Mouse (Mus musculus): ENCODE measurements at regions not wholly inside any gene's neighbourhood (a gene's known extent, or its start where the extent isn't known, plus 50 kb on each side); places are given as distances from the start of the nearest gene placed in this dataset.

- Histone ChIP-seq H3K36me3 (no peaks in the 10 kb centered on the region), H3K4me1 (0 out of 2 replicates have a peak, but pooled peaks cover 3% of the 10 kb centered on the region), H3K27me3 (no peaks in the 10 kb centered on the region), H3K4me2 (replicated peaks) (no peak overlapping the region), H3K27ac (replicated peaks) (no peak overlapping the region), H3K9ac (replicated peaks) (no peak overlapping the region), H3K4me3 (no peak overlapping the region), H3K9me3 (no peaks in the 10 kb centered on the region)
- no peak for ATAC-seq (replicated peaks)
Measured at GRCm38 (mm10) chr16:51564064-51564463, 467.0 kb upstream of the Cblb start.

- Histone ChIP-seq H3K4me1 (no peaks in the 10 kb centered on the region), H3K9ac (replicated peaks) (no peak overlapping the region), H3K27ac (replicated peaks) (no peak overlapping the region), H3K27me3 (no peaks in the 10 kb centered on the region), H3K4me3 (no peak overlapping the region), H3K36me3 (no peaks in the 10 kb centered on the region), H3K4me2 (replicated peaks) (no peak overlapping the region), H3K9me3 (no peaks in the 10 kb centered on the region)
- ATAC-seq (replicated peaks) = no peak
- 51% methylated on average over 2 of the region's 2 CpGs for WGBS
Measured at GRCm38 (mm10) chr16:51577915-51578593, 453.0 kb upstream of the Cblb start.

- H3K9me3 ChIP-seq = no peaks in the 10 kb centered on the region
- H3K4me1 ChIP-seq = no peaks in the 10 kb centered on the region
- no peak overlapping the region for H3K4me3 ChIP-seq
- no peak for ATAC-seq (replicated peaks)
- H3K27ac ChIP-seq (replicated peaks) = no peak overlapping the region
- no peak overlapping the region for H3K9ac ChIP-seq (replicated peaks)
- H3K4me2 ChIP-seq (replicated peaks) = no peak overlapping the region
- WGBS = 41% methylated on average over 1 of the region's 1 CpGs
- H3K36me3 ChIP-seq = no peaks in the 10 kb centered on the region
- H3K27me3 ChIP-seq = no peaks in the 10 kb centered on the region
Measured at GRCm38 (mm10) chr16:51580525-51580924, 450.5 kb upstream of the Cblb start.

- Histone ChIP-seq H3K9ac (replicated peaks) (no peak overlapping the region), H3K36me3 (no peaks in the 10 kb centered on the region), H3K4me2 (replicated peaks) (no peak overlapping the region), H3K4me1 (no peaks in the 10 kb centered on the region), H3K27me3 (no peaks in the 10 kb centered on the region), H3K4me3 (no peak overlapping the region), H3K27ac (replicated peaks) (no peak overlapping the region), H3K9me3 (no peaks in the 10 kb centered on the region)
- 0 out of 2 replicates have a peak, but pooled peaks have one; percentile 32 for ATAC-seq (replicated peaks)
- WGBS = 4% methylated on average over 2 of the region's 2 CpGs
Measured at GRCm38 (mm10) chr16:51589924-51590397, 441.1 kb upstream of the Cblb start.

GRCm38 (mm10) chr16:51617579-51617978 lies 413.4 kb upstream of the Cblb start:
- no peaks in the 10 kb centered on the region for H3K4me1 ChIP-seq

GRCm38 (mm10) chr16:51646646-51647045 lies 384.4 kb upstream of the Cblb start:
- H3K9me3 ChIP-seq = no peaks in the 10 kb centered on the region
- H3K9ac ChIP-seq (replicated peaks) = no peak overlapping the region
- H3K4me1 ChIP-seq = no peaks in the 10 kb centered on the region
- no peaks in the 10 kb centered on the region for H3K27me3 ChIP-seq
- H3K4me2 ChIP-seq (replicated peaks) = no peak overlapping the region
- H3K36me3 ChIP-seq = no peaks in the 10 kb centered on the region
- WGBS = 87% methylated on average over 1 of the region's 1 CpGs
- H3K4me3 ChIP-seq = no peak overlapping the region
- ATAC-seq (replicated peaks) = no peak
- no peak overlapping the region for H3K27ac ChIP-seq (replicated peaks)

More at GRCm38 (mm10) chr16:51617579-51617978, 413.4 kb upstream of the Cblb start:
- H3K9ac ChIP-seq (replicated peaks) = no peak overlapping the region
- H3K4me3 ChIP-seq = no peak overlapping the region
- ATAC-seq (replicated peaks) = no peak
- no peaks in the 10 kb centered on the region for H3K9me3 ChIP-seq
- H3K4me2 ChIP-seq (replicated peaks) = no peak overlapping the region
- H3K27me3 ChIP-seq = no peaks in the 10 kb centered on the region
- no peaks in the 10 kb centered on the region for H3K36me3 ChIP-seq
- H3K27ac ChIP-seq (replicated peaks) = no peak overlapping the region

GRCm38 (mm10) chr16:51650100-51650499 lies 380.9 kb upstream of the Cblb start:
- H3K9me3 ChIP-seq = no peaks in the 10 kb centered on the region
- H3K4me1 ChIP-seq = no peaks in the 10 kb centered on the region
- no peak overlapping the region for H3K4me3 ChIP-seq
- 64% methylated on average over 5 of the region's 5 CpGs for WGBS
- H3K27ac ChIP-seq (replicated peaks) = no peak overlapping the region
- no peak overlapping the region for H3K9ac ChIP-seq (replicated peaks)
- H3K36me3 ChIP-seq = no peaks in the 10 kb centered on the region
- H3K27me3 ChIP-seq = no peaks in the 10 kb centered on the region
- H3K4me2 ChIP-seq (replicated peaks) = no peak overlapping the region
- ATAC-seq (replicated peaks) = no peak

GRCm38 (mm10) chr16:51650683-51651082 lies 380.3 kb upstream of the Cblb start:
- ATAC-seq (replicated peaks) = no peak
- H3K4me1 ChIP-seq = no peaks in the 10 kb centered on the region
- H3K27me3 ChIP-seq = no peaks in the 10 kb centered on the region
- H3K27ac ChIP-seq (replicated peaks) = no peak overlapping the region
- no peak overlapping the region for H3K4me2 ChIP-seq (replicated peaks)
- no peak overlapping the region for H3K9ac ChIP-seq (replicated peaks)
- WGBS = 92% methylated on average over 5 of the region's 5 CpGs
- H3K9me3 ChIP-seq = no peaks in the 10 kb centered on the region
- H3K36me3 ChIP-seq = no peaks in the 10 kb centered on the region
- H3K4me3 ChIP-seq = no peak overlapping the region

- no peak overlapping the region for H3K27ac ChIP-seq (replicated peaks)
- no peak overlapping the region for H3K4me2 ChIP-seq (replicated peaks)
- no peaks in the 10 kb centered on the region for H3K36me3 ChIP-seq
- ATAC-seq (replicated peaks) = no peak
- 94% methylated on average over 1 of the region's 1 CpGs for WGBS
- H3K9ac ChIP-seq (replicated peaks) = no peak overlapping the region
- no peak overlapping the region for H3K4me3 ChIP-seq
- no peaks in the 10 kb centered on the region for H3K4me1 ChIP-seq
- no peaks in the 10 kb centered on the region for H3K27me3 ChIP-seq
- H3K9me3 ChIP-seq = no peaks in the 10 kb centered on the region
Measured at GRCm38 (mm10) chr16:51661693-51662092, 369.3 kb upstream of the Cblb start.

- H3K9me3 ChIP-seq = no peaks in the 10 kb centered on the region
- H3K27me3 ChIP-seq = no peaks in the 10 kb centered on the region
- no peak overlapping the region for H3K4me3 ChIP-seq
- H3K4me1 ChIP-seq = no peaks in the 10 kb centered on the region
- H3K4me2 ChIP-seq (replicated peaks) = no peak overlapping the region
- 0 out of 2 replicates have a peak, but pooled peaks have one; percentile 74 for ATAC-seq (replicated peaks)
- 33% methylated on average over 2 of the region's 2 CpGs for WGBS
- H3K9ac ChIP-seq (replicated peaks) = no peak overlapping the region
- no peaks in the 10 kb centered on the region for H3K36me3 ChIP-seq
- H3K27ac ChIP-seq (replicated peaks) = no peak overlapping the region
Measured at GRCm38 (mm10) chr16:51664325-51664724, 366.7 kb upstream of the Cblb start.

GRCm38 (mm10) chr16:51675101-51675500 lies 355.9 kb upstream of the Cblb start:
- 93% methylated on average over 3 of the region's 3 CpGs for WGBS
- no peaks in the 10 kb centered on the region for H3K27me3 ChIP-seq

GRCm38 (mm10) chr16:51675988-51676387 lies 355.0 kb upstream of the Cblb start:
- Histone ChIP-seq H3K4me1 (no peaks in the 10 kb centered on the region), H3K27me3 (no peaks in the 10 kb centered on the region), H3K27ac (replicated peaks) (no peak overlapping the region), H3K4me3 (no peak overlapping the region), H3K36me3 (no peaks in the 10 kb centered on the region), H3K9me3 (no peaks in the 10 kb centered on the region), H3K9ac (replicated peaks) (no peak overlapping the region), H3K4me2 (replicated peaks) (no peak overlapping the region)
- WGBS = 72% methylated on average over 4 of the region's 4 CpGs
- no peak for ATAC-seq (replicated peaks)

More at GRCm38 (mm10) chr16:51675101-51675500, 355.9 kb upstream of the Cblb start:
- no peak overlapping the region for H3K4me2 ChIP-seq (replicated peaks)
- no peak overlapping the region for H3K9ac ChIP-seq (replicated peaks)
- ATAC-seq (replicated peaks) = no peak
- H3K27ac ChIP-seq (replicated peaks) = no peak overlapping the region
- H3K36me3 ChIP-seq = no peaks in the 10 kb centered on the region
- H3K4me1 ChIP-seq = no peaks in the 10 kb centered on the region
- H3K9me3 ChIP-seq = no peaks in the 10 kb centered on the region
- H3K4me3 ChIP-seq = no peak overlapping the region

- no peak overlapping the region for H3K4me2 ChIP-seq (replicated peaks)
- H3K27ac ChIP-seq (replicated peaks) = no peak overlapping the region
- no peaks in the 10 kb centered on the region for H3K4me1 ChIP-seq
- no peaks in the 10 kb centered on the region for H3K27me3 ChIP-seq
- no peaks in the 10 kb centered on the region for H3K9me3 ChIP-seq
- no peak overlapping the region for H3K4me3 ChIP-seq
- no peak overlapping the region for H3K9ac ChIP-seq (replicated peaks)
- WGBS = 91% methylated on average over 3 of the region's 3 CpGs
- no peaks in the 10 kb centered on the region for H3K36me3 ChIP-seq
- ATAC-seq (replicated peaks) = no peak
Measured at GRCm38 (mm10) chr16:51690861-51691260, 340.2 kb upstream of the Cblb start.

Data from forebrain, embryonic 15.5 days (tissue).